Mouse (Mus musculus) cortical plate, adult 2 months (tissue): ENCODE results near the gene Asap2. TPM values are rescaled to one million over a fixed set of nuclear protein-coding genes. Genes with fewer than 3 reads are reported as not detected.
A peak's percentile ranks its signal among the peaks of the same experiment; 100 is the strongest.

Experiments
- H3K27ac ChIP-seq: fragments of 200-500 bp; 2 replicates; pipeline ENCODE4 v1.5.1; 2012; ENCODE audit warnings: low read length, control low read depth, inconsistent platforms; ENCODE audit not compliant: insufficient read depth
- H3K4me1 ChIP-seq: fragments of 200-500 bp; 2 replicates; pipeline ENCODE4 v1.6.1; 2011; ENCODE audit warnings: low read length; ENCODE audit not compliant: control insufficient read depth, insufficient read depth
- H3K4me3 ChIP-seq: fragments of 200-500 bp; 2 replicates; pipeline ENCODE4 v1.5.1; 2011; ENCODE audit warnings: mild to moderate bottlenecking, low read length, control low read depth; ENCODE audit not compliant: insufficient read depth
- CTCF ChIP-seq: fragments of 200-500 bp; IDR thresholded peaks from 2 replicates; pipeline ENCODE4 v1.5.1; 2011; ENCODE audit warnings: mild to moderate bottlenecking, control low read depth, low read length; ENCODE audit not compliant: insufficient read depth; ENCODE audit errors: extremely low read depth
- POLR2A ChIP-seq: fragments of 200-500 bp; IDR thresholded peaks from 2 replicates; pipeline ENCODE4 v1.6.1; 2011; ENCODE audit warnings: mild to moderate bottlenecking, low read length, control low read depth; ENCODE audit not compliant: insufficient read depth; ENCODE audit errors: extremely low read depth
- polyA plus RNA-seq: library from polyadenylated mRNA; depleted of rRNA; stranded (reverse); fragments of >200 nt; gene quantifications from 2 replicates; pipeline ENCODE4 v1.2.3, GENCODE M21; 2012

Gene Asap2
- polyA plus RNA-seq, 1 experiment, result 27.0 TPM

GRCm38 (mm10) chr12:21260494-21261256, 270.4 kb downstream of the Asap2 start:
- H3K4me1 ChIP-seq, result no peaks in the 10 kb centered on the region

GRCm38 (mm10) chr12:21261521-21261920, 271.3 kb downstream of the Asap2 start:
- Histone ChIP-seq H3K4me1 (no peaks in the 10 kb centered on the region), H3K4me3 (no peak overlapping the region), H3K27ac (no peak overlapping the region)
- no peak for TF ChIP-seq POLR2A
- no peak for TF ChIP-seq CTCF

More at GRCm38 (mm10) chr12:21260494-21261256, 270.4 kb downstream of the Asap2 start:
- TF ChIP-seq CTCF (peak; percentile 53), POLR2A (no peak)
- no peak overlapping the region for H3K27ac ChIP-seq
- no peak overlapping the region for H3K4me3 ChIP-seq

GRCm38 (mm10) chr12:21263256-21263655, 273.0 kb downstream of the Asap2 start:
- no peak overlapping the region for H3K27ac ChIP-seq
- H3K4me1 ChIP-seq, result no peaks in the 10 kb centered on the region
- H3K4me3 ChIP-seq, result no peak overlapping the region
- no peak for TF ChIP-seq POLR2A
- no peak for TF ChIP-seq CTCF

GRCm38 (mm10) chr12:21264241-21264640, 274.0 kb downstream of the Asap2 start:
- no peak for TF ChIP-seq POLR2A
- no peak for TF ChIP-seq CTCF
- Histone ChIP-seq H3K27ac (no peak overlapping the region), H3K4me3 (no peak overlapping the region), H3K4me1 (no peaks in the 10 kb centered on the region)

- H3K27ac ChIP-seq, result no peak overlapping the region
- H3K4me1 ChIP-seq, result no peaks in the 10 kb centered on the region
- TF ChIP-seq POLR2A (no peak), CTCF (no peak)
- no peak overlapping the region for H3K4me3 ChIP-seq
Observed at GRCm38 (mm10) chr12:21264970-21265369, 274.7 kb downstream of the Asap2 start.

- Histone ChIP-seq H3K27ac (no peak overlapping the region), H3K4me3 (no peak overlapping the region), H3K4me1 (no peaks in the 10 kb centered on the region)
- TF ChIP-seq POLR2A (no peak), CTCF (no peak)
Observed at GRCm38 (mm10) chr12:21265501-21265900, 275.2 kb downstream of the Asap2 start.

GRCm38 (mm10) chr12:21265946-21266783, 275.9 kb downstream of the Asap2 start:
- TF ChIP-seq POLR2A (no peak), CTCF (peak; percentile 66)
- Histone ChIP-seq H3K4me3 (no peak overlapping the region), H3K27ac (no peak overlapping the region), H3K4me1 (no peaks in the 10 kb centered on the region)

- TF ChIP-seq CTCF, result no peak
- TF ChIP-seq POLR2A, result no peak
- no peaks in the 10 kb centered on the region for H3K4me1 ChIP-seq
Observed at GRCm38 (mm10) chr12:21266784-21267098, 276.5 kb downstream of the Asap2 start.

GRCm38 (mm10) chr12:21268083-21268616, 277.9 kb downstream of the Asap2 start:
- H3K27ac ChIP-seq, result no peak overlapping the region
- TF ChIP-seq POLR2A, result no peak
- no peak for TF ChIP-seq CTCF
- H3K4me3 ChIP-seq, result no peak overlapping the region
- H3K4me1 ChIP-seq, result no peaks in the 10 kb centered on the region

More at GRCm38 (mm10) chr12:21266784-21267098, 276.5 kb downstream of the Asap2 start:
- no peak overlapping the region for H3K27ac ChIP-seq
- no peak overlapping the region for H3K4me3 ChIP-seq
